Mouse (Mus musculus): ENCODE data around the gene Nat8f2.
"Not testable (repeated sequence)": the region's sequence is repeated elsewhere in the genome, so short reads cannot be mapped to it uniquely, and the experiment has no call there.

The Nat8f2 gene

GRCm38 (mm10) chr6:85863840-85864239, 5.1 kb downstream of the Nat8f2 start:
- no peak for DNase-seq

- DNase-seq, result no peak
Measured at GRCm38 (mm10) chr6:85863136-85863535, 5.8 kb downstream of the Nat8f2 start.

- DNase-seq, result no peak
Measured at GRCm38 (mm10) chr6:85862565-85862964, 6.4 kb downstream of the Nat8f2 start.

- no peak for DNase-seq
Measured at GRCm38 (mm10) chr6:85861247-85861646, 7.7 kb downstream of the Nat8f2 start.

- no peak for DNase-seq
Measured at GRCm38 (mm10) chr6:85856194-85856678, 12.7 kb downstream of the Nat8f2 start.

- DNase-seq, result no peak
Measured at GRCm38 (mm10) chr6:85853481-85853880, 15.5 kb downstream of the Nat8f2 start.

GRCm38 (mm10) chr6:85851062-85851773, 17.7 kb downstream of the Nat8f2 start:
- no peak for DNase-seq

GRCm38 (mm10) chr6:85849240-85849639, 19.7 kb downstream of the Nat8f2 start:
- DNase-seq, result no peak

GRCm38 (mm10) chr6:85848140-85848539, 20.8 kb downstream of the Nat8f2 start:
- DNase-seq, result no peak

- no peak for DNase-seq
Measured at GRCm38 (mm10) chr6:85846921-85847320, 22.0 kb downstream of the Nat8f2 start.

- DNase-seq, result not testable (repeated sequence)
Measured at GRCm38 (mm10) chr6:85843677-85844458, 25.1 kb downstream of the Nat8f2 start.

GRCm38 (mm10) chr6:85839982-85840381, 29.0 kb downstream of the Nat8f2 start:
- DNase-seq, result no peak

GRCm38 (mm10) chr6:85838674-85839073, 30.3 kb downstream of the Nat8f2 start:
- no peak for DNase-seq

- peak; percentile 32 for DNase-seq
Measured at GRCm38 (mm10) chr6:85837307-85837706, 31.7 kb downstream of the Nat8f2 start.

- DNase-seq, result peak; percentile 30
Measured at GRCm38 (mm10) chr6:85836827-85837226, 32.1 kb downstream of the Nat8f2 start.

GRCm38 (mm10) chr6:85836098-85836497, 32.9 kb downstream of the Nat8f2 start:
- not testable (repeated sequence) for DNase-seq

GRCm38 (mm10) chr6:85835104-85835503, 33.9 kb downstream of the Nat8f2 start:
- not testable (repeated sequence) for DNase-seq

- not testable (repeated sequence) for DNase-seq
Measured at GRCm38 (mm10) chr6:85834504-85835100, 34.4 kb downstream of the Nat8f2 start.

GRCm38 (mm10) chr6:85831796-85832321, 37.1 kb downstream of the Nat8f2 start, which contains the start of gene Nat8:
Nat8 (minus strand) TSS chr6:85832082.
- no peak for DNase-seq

GRCm38 (mm10) chr6:85829462-85829861, 39.5 kb downstream of the Nat8f2 start:
- no peak for DNase-seq

GRCm38 (mm10) chr6:85825886-85826285, 43.1 kb downstream of the Nat8f2 start:
- DNase-seq, result no peak

- no peak for DNase-seq
Measured at GRCm38 (mm10) chr6:85823382-85824090, 45.4 kb downstream of the Nat8f2 start.
